Comparison of ENCODE assay signal across 8 mouse cellular contexts in the genomic region with DNA sequence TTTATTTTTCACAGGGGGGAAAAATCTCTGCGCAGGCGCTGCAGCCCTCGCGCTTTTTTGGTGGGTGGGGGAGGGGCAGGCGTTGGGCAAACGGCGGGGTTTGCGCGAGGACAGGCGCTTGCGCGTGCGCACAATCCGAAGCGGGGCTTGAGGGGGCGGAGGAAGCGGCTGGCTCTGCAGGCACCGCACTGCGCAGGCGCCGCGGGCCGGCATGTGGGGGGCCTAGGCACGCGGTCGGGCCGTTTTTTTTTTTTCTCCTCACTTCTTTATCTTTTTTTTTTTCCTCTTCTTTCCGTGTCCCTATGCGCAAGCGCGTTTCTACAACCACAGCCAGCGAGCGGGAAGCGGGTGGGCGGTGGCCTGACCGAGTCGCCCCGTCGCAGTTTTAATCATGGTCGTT. TPM values are rescaled to one million over a fixed set of nuclear protein-coding genes. Genes with fewer than 3 reads are reported as not detected.
A peak's percentile ranks its signal among the peaks of the same experiment; 100 is the strongest.
DNase-seq lines count a peak whose midpoint lies in the region; ATAC-seq and TF ChIP-seq lines count a peak whose summit lies in the region.

No protein-coding gene starts in this region.

- DNase-seq in kidney, postnatal 25 days: peak; percentile 93 to 96

- H3K9ac ChIP-seq in heart, embryonic 14.5 days (ENCODE audit: low read length): peak overlapping the region; percentile 94
- H3K9ac ChIP-seq in liver, embryonic 15.5 days: peak overlapping the region; percentile 81
- H3K9ac ChIP-seq in neural tube, embryonic 13.5 days: peak overlapping the region; percentile 94

- TF ChIP-seq CTCF in C2C12 (IDR thresholded peaks at IDR 0.05; ENCODE audit: control insufficient read depth, insufficient read depth, insufficient read length): no peak
- no peak for TF ChIP-seq CTCF in bone marrow macrophage, adult 2 months (IDR thresholded peaks at IDR 0.05; ENCODE audit: low read depth, low read length)
- no peak for TF ChIP-seq CTCF in testis, adult 2 months (IDR thresholded peaks at IDR 0.05; ENCODE audit: control insufficient read depth, insufficient read depth, insufficient replicate concordance, low read depth, low read length)

- WGBS in heart, embryonic 14.5 days: under 1% methylated on average over 40 of the region's 40 CpGs
- WGBS in liver, embryonic 15.5 days (ENCODE audit: insufficient replicate concordance): 1% methylated on average over 38 of the region's 40 CpGs
- WGBS in neural tube, embryonic 13.5 days: under 1% methylated on average over 40 of the region's 40 CpGs

- TF ChIP-seq POLR2A in bone marrow macrophage, adult 2 months (IDR thresholded peaks at IDR 0.05; ENCODE audit: borderline replicate concordance, low read depth, low read length): no peak
- no peak; the same call in 1 of the 2 replicates for TF ChIP-seq POLR2A in testis, adult 2 months (IDR thresholded peaks at IDR 0.05; ENCODE audit: control insufficient read depth, low read depth, low read length)

- peak; percentile 45; the same call in 1 of the 2 replicates for ATAC-seq in erythroblast, adult 5-6 weeks (replicated peaks; ENCODE audit: low FRiP score, poor library complexity, severe bottlenecking)
- peak; percentile 60 for ATAC-seq in heart, embryonic 14.5 days (ENCODE audit: insufficient number of reproducible peaks, insufficient read depth, low FRiP score, low read depth)
- peak; percentile 45 for ATAC-seq in liver, embryonic 15.5 days (ENCODE audit: insufficient read depth)
- ATAC-seq in neural tube, embryonic 13.5 days (ENCODE audit: low read depth): peak; percentile 44

- peak overlapping the region; percentile 89 for H3K4me2 ChIP-seq in heart, embryonic 14.5 days (ENCODE audit: low read length)
- H3K4me2 ChIP-seq in liver, embryonic 15.5 days: peak overlapping the region; percentile 87
- H3K4me2 ChIP-seq in neural tube, embryonic 13.5 days: peak overlapping the region; percentile 93

- peaks cover 31% of the 10 kb centered on the region for H3K4me1 ChIP-seq in bone marrow macrophage, adult 2 months (ENCODE audit: control insufficient read depth, insufficient read depth, low read length)
- peaks cover 23 to 50% of the 10 kb centered on the region in 2 experiments for H3K4me1 ChIP-seq in heart, embryonic 14.5 days (ENCODE audit: control insufficient read depth in 2 of 2, insufficient read depth in 2 of 2, low read length in 2 of 2)
- peaks cover 63% of the 10 kb centered on the region for H3K4me1 ChIP-seq in liver, embryonic 15.5 days (replicated peaks)
- peaks cover 55% of the 10 kb centered on the region for H3K4me1 ChIP-seq in neural tube, embryonic 13.5 days (replicated peaks)
- peaks cover 12% of the 10 kb centered on the region for H3K4me1 ChIP-seq in testis, adult 2 months (ENCODE audit: control insufficient read depth, insufficient read depth, low read length)

- peak overlapping the region; percentile 59 for H3K4me3 ChIP-seq in C2C12 (ENCODE audit: insufficient read depth, poor library complexity, severe bottlenecking)
- peak overlapping the region; percentile 76 for H3K4me3 ChIP-seq in bone marrow macrophage, adult 2 months (ENCODE audit: insufficient read depth, low read length)
- H3K4me3 ChIP-seq in heart, embryonic 14.5 days (ENCODE audit: control insufficient read depth in 1 of 2, insufficient read depth in 1 of 2, low read depth in 1 of 2, low read length in 2 of 2): peak overlapping the region; percentile 77 to 85
- peak overlapping the region; percentile 88 for H3K4me3 ChIP-seq in liver, embryonic 15.5 days (replicated peaks)
- H3K4me3 ChIP-seq in neural tube, embryonic 13.5 days: peak overlapping the region; percentile 73
- H3K4me3 ChIP-seq in testis, adult 2 months (ENCODE audit: control insufficient read depth, low read depth, low read length): peak overlapping the region; percentile 93

- H3ac ChIP-seq in C2C12 (ENCODE audit: control insufficient read depth, insufficient read length, low read depth): peak overlapping the region; percentile 65

- H3K79me2 ChIP-seq in C2C12 (ENCODE audit: control insufficient read depth, insufficient read depth): peaks cover 50% of the 10 kb centered on the region

- H3K79me3 ChIP-seq in C2C12 (ENCODE audit: low read depth): peaks cover 48% of the 10 kb centered on the region

- H3K9me3 ChIP-seq in heart, embryonic 14.5 days (ENCODE audit: control insufficient read depth, low read length): no peaks in the 10 kb centered on the region
- no peaks in the 10 kb centered on the region for H3K9me3 ChIP-seq in liver, embryonic 15.5 days (replicated peaks)
- H3K9me3 ChIP-seq in neural tube, embryonic 13.5 days: no peaks in the 10 kb centered on the region

- H3K36me3 ChIP-seq in C2C12 (ENCODE audit: control insufficient read depth, insufficient read depth): peaks cover 47% of the 10 kb centered on the region
- H3K36me3 ChIP-seq in heart, embryonic 14.5 days (ENCODE audit: control insufficient read depth, insufficient read depth, low read length): peaks cover 45% of the 10 kb centered on the region
- peaks cover 46% of the 10 kb centered on the region for H3K36me3 ChIP-seq in liver, embryonic 15.5 days (replicated peaks)
- peaks cover 42% of the 10 kb centered on the region for H3K36me3 ChIP-seq in neural tube, embryonic 13.5 days
- peaks cover 9% of the 10 kb centered on the region for H3K36me3 ChIP-seq in testis, adult 2 months (ENCODE audit: control insufficient read depth, insufficient read depth, low read length)

- H3K27ac ChIP-seq in bone marrow macrophage, adult 2 months (ENCODE audit: insufficient read depth, low read depth, low read length): peak overlapping the region; percentile 90
- peak overlapping the region; percentile 92 to 98; a peak in 3 of 4 replicates for H3K27ac ChIP-seq in heart, embryonic 14.5 days (replicated peaks in 1 of 2; ENCODE audit: control insufficient read depth in 1 of 2, insufficient read depth in 1 of 2, low read depth in 2 of 2, low read length in 2 of 2)
- peak overlapping the region; percentile 94 for H3K27ac ChIP-seq in liver, embryonic 15.5 days (replicated peaks)
- H3K27ac ChIP-seq in neural tube, embryonic 13.5 days (replicated peaks): peak overlapping the region; percentile 100
- peak overlapping the region; percentile 97 for H3K27ac ChIP-seq in testis, adult 2 months (ENCODE audit: control insufficient read depth, insufficient read depth, low read depth, low read length)

- no peaks in the 10 kb centered on the region for H3K27me3 ChIP-seq in C2C12 (ENCODE audit: control insufficient read depth, insufficient read depth, insufficient read length)
- no peaks in the 10 kb centered on the region for H3K27me3 ChIP-seq in heart, embryonic 14.5 days (ENCODE audit: control insufficient read depth, insufficient read depth, low read length)
- H3K27me3 ChIP-seq in liver, embryonic 15.5 days: no peaks in the 10 kb centered on the region
- H3K27me3 ChIP-seq in neural tube, embryonic 13.5 days: no peaks in the 10 kb centered on the region
- H3K27me3 ChIP-seq in testis, adult 2 months (ENCODE audit: control insufficient read depth, insufficient read depth, low read length): no peaks in the 10 kb centered on the region

RNA-seq across cellular contexts. Expression of a gene that starts 2.9 kb away (rescaled TPM):
- polyA plus RNA-seq in C2C12 (2012; fragmentation: generic; extraction: Trizol): 303 TPM
- 252 and 256 TPM in 2 replicates for polyA plus RNA-seq in bone marrow macrophage, adult 2 months (2012; ENCODE audit: insufficient read depth, insufficient read length, missing spikeins)
- 98.6 and 172 TPM in 2 replicates for total RNA-seq in erythroblast, adult 5-6 weeks (2015; ENCODE audit: low replicate concordance)
- total RNA-seq in erythroblast, adult 5-6 weeks (2017; ENCODE audit: low replicate concordance): 98.1 and 140 TPM in 2 replicates
- 151 and 155 TPM in 2 replicates for polyA plus RNA-seq in heart, embryonic 14.5 days (2014; fragmentation: Nextera tagmentation; extraction: Ambion mirVana)
- 79.3 and 86.9 TPM in 2 replicates for polyA plus RNA-seq in liver, embryonic 15.5 days (2015; fragmentation: Nextera tagmentation; extraction: Ambion mirVana)
- 214 and 237 TPM in 2 replicates for polyA plus RNA-seq in neural tube, embryonic 13.5 days (2015; fragmentation: Nextera tagmentation; extraction: Ambion mirVana)
- polyA plus RNA-seq in testis, adult 2 months (2012; rRNA removed): 162 and 200 TPM in 2 replicates

RNA-seq across cellular contexts. Expression of a gene that starts 13.8 kb away (rescaled TPM):
- polyA plus RNA-seq in C2C12 (2012; fragmentation: generic; extraction: Trizol): 106 TPM
- 85.7 and 96.1 TPM in 2 replicates for polyA plus RNA-seq in bone marrow macrophage, adult 2 months (2012; ENCODE audit: insufficient read depth, insufficient read length, missing spikeins)
- total RNA-seq in erythroblast, adult 5-6 weeks (2015; ENCODE audit: low replicate concordance): 36.6 and 59.0 TPM in 2 replicates
- 23.2 and 31.8 TPM in 2 replicates for total RNA-seq in erythroblast, adult 5-6 weeks (2017; ENCODE audit: low replicate concordance)
- polyA plus RNA-seq in heart, embryonic 14.5 days (2014; fragmentation: Nextera tagmentation; extraction: Ambion mirVana): 252 and 254 TPM in 2 replicates
- 125 and 148 TPM in 2 replicates for polyA plus RNA-seq in liver, embryonic 15.5 days (2015; fragmentation: Nextera tagmentation; extraction: Ambion mirVana)
- polyA plus RNA-seq in neural tube, embryonic 13.5 days (2015; fragmentation: Nextera tagmentation; extraction: Ambion mirVana): 88.7 and 98.1 TPM in 2 replicates
- 124 and 147 TPM in 2 replicates for polyA plus RNA-seq in testis, adult 2 months (2012; rRNA removed)

RNA-seq across cellular contexts. Expression of a gene that starts 22.4 kb away (rescaled TPM):
- 0.25 TPM for polyA plus RNA-seq in C2C12 (2012; fragmentation: generic; extraction: Trizol)
- 1.9 and 2.8 TPM in 2 replicates for polyA plus RNA-seq in bone marrow macrophage, adult 2 months (2012; ENCODE audit: insufficient read depth, insufficient read length, missing spikeins)
- total RNA-seq in erythroblast, adult 5-6 weeks (2015; ENCODE audit: low replicate concordance): 1.7 TPM in 1 of 2 replicates, not detected in the other
- 2.4 TPM in 1 of 2 replicates, not detected in the other for total RNA-seq in erythroblast, adult 5-6 weeks (2017; ENCODE audit: low replicate concordance)
- 4.7 and 4.8 TPM in 2 replicates for polyA plus RNA-seq in heart, embryonic 14.5 days (2014; fragmentation: Nextera tagmentation; extraction: Ambion mirVana)
- polyA plus RNA-seq in liver, embryonic 15.5 days (2015; fragmentation: Nextera tagmentation; extraction: Ambion mirVana): 4.8 and 6.4 TPM in 2 replicates
- polyA plus RNA-seq in neural tube, embryonic 13.5 days (2015; fragmentation: Nextera tagmentation; extraction: Ambion mirVana): 5.0 and 6.2 TPM in 2 replicates
- polyA plus RNA-seq in testis, adult 2 months (2012; rRNA removed): 13.8 and 17.5 TPM in 2 replicates

RNA-seq across cellular contexts. Expression of a gene that starts 22.5 kb away (rescaled TPM):
- 0.09 TPM for polyA plus RNA-seq in C2C12 (2012; fragmentation: generic; extraction: Trizol)
- 33.3 and 36.4 TPM in 2 replicates for polyA plus RNA-seq in bone marrow macrophage, adult 2 months (2012; ENCODE audit: insufficient read depth, insufficient read length, missing spikeins)
- 21.1 and 25.0 TPM in 2 replicates for total RNA-seq in erythroblast, adult 5-6 weeks (2015; ENCODE audit: low replicate concordance)
- 9.9 and 13.4 TPM in 2 replicates for total RNA-seq in erythroblast, adult 5-6 weeks (2017; ENCODE audit: low replicate concordance)
- polyA plus RNA-seq in heart, embryonic 14.5 days (2014; fragmentation: Nextera tagmentation; extraction: Ambion mirVana): 2.1 and 3.7 TPM in 2 replicates
- 9.4 and 10.2 TPM in 2 replicates for polyA plus RNA-seq in liver, embryonic 15.5 days (2015; fragmentation: Nextera tagmentation; extraction: Ambion mirVana)
- 1.7 and 2.6 TPM in 2 replicates for polyA plus RNA-seq in neural tube, embryonic 13.5 days (2015; fragmentation: Nextera tagmentation; extraction: Ambion mirVana)
- 1.1 and 1.6 TPM in 2 replicates for polyA plus RNA-seq in testis, adult 2 months (2012; rRNA removed)

RNA-seq across cellular contexts. Expression of a gene that starts 43.9 kb away (rescaled TPM):
- 45.1 TPM for polyA plus RNA-seq in C2C12 (2012; fragmentation: generic; extraction: Trizol)
- 32.1 and 33.4 TPM in 2 replicates for polyA plus RNA-seq in bone marrow macrophage, adult 2 months (2012; ENCODE audit: insufficient read depth, insufficient read length, missing spikeins)
- total RNA-seq in erythroblast, adult 5-6 weeks (2015; ENCODE audit: low replicate concordance): 2.9 and 3.8 TPM in 2 replicates
- 2.2 and 3.6 TPM in 2 replicates for total RNA-seq in erythroblast, adult 5-6 weeks (2017; ENCODE audit: low replicate concordance)
- polyA plus RNA-seq in heart, embryonic 14.5 days (2014; fragmentation: Nextera tagmentation; extraction: Ambion mirVana): 25.7 and 29.5 TPM in 2 replicates
- 29.4 and 33.3 TPM in 2 replicates for polyA plus RNA-seq in liver, embryonic 15.5 days (2015; fragmentation: Nextera tagmentation; extraction: Ambion mirVana)
- polyA plus RNA-seq in neural tube, embryonic 13.5 days (2015; fragmentation: Nextera tagmentation; extraction: Ambion mirVana): 63.4 and 67.7 TPM in 2 replicates
- 134 and 152 TPM in 2 replicates for polyA plus RNA-seq in testis, adult 2 months (2012; rRNA removed)

Comparison
In these comparisons a context has a peak if more than half of its experiments do, and no peak if none do; other contexts are left out.
1. Peak in every context shown above with its lines: DNase-seq, ATAC-seq, H3K4me3 ChIP-seq and H3K27ac ChIP-seq.